Mouse (Mus musculus) small intestine, adult 2 months (tissue): ENCODE measurements around the gene St3gal5. TPM values are rescaled to one million over a fixed set of nuclear protein-coding genes. Genes with fewer than 3 reads are reported as not detected.

Experiments used
- H3K27ac ChIP-seq: fragments of 200-500 bp; 2 replicates; pipeline ENCODE4 v1.5.1; 2012; ENCODE audit warnings: low read depth, low read length, control low read depth, inconsistent platforms; ENCODE audit not compliant: insufficient read depth
- H3K27me3 ChIP-seq: fragments of 200-500 bp; 2 replicates; pipeline ENCODE4 v1.6.1; 2012; ENCODE audit warnings: mild to moderate bottlenecking, moderate library complexity, low read length, inconsistent platforms; ENCODE audit not compliant: control insufficient read depth, insufficient read depth
- H3K36me3 ChIP-seq: fragments of 200-500 bp; 2 replicates; pipeline ENCODE4 v1.6.1; 2012; ENCODE audit warnings: mild to moderate bottlenecking, low read length, control low read depth, inconsistent platforms; ENCODE audit not compliant: control insufficient read depth, insufficient read depth
- H3K4me1 ChIP-seq: fragments of 200-500 bp; 2 replicates; pipeline ENCODE4 v1.6.1; 2012; ENCODE audit warnings: low read length, inconsistent platforms, mixed read lengths; ENCODE audit not compliant: control insufficient read depth, insufficient read depth, insufficient read length
- H3K4me3 ChIP-seq: fragments of 200-500 bp; 2 replicates; pipeline ENCODE4 v1.5.1; 2012; ENCODE audit warnings: low read depth, mild to moderate bottlenecking, control low read depth, inconsistent platforms, low read length, moderate library complexity
- CTCF ChIP-seq: fragments of 200-500 bp; IDR thresholded peaks from 2 replicates; pipeline ENCODE4 v1.5.1; 2012; ENCODE audit warnings: low read depth, mild to moderate bottlenecking, control low read depth, inconsistent platforms, low read length, moderate library complexity, mixed read lengths; ENCODE audit not compliant: insufficient replicate concordance, insufficient read length; ENCODE audit errors: extremely low read depth
- POLR2A ChIP-seq: fragments of 200-500 bp; IDR thresholded peaks from 2 replicates; pipeline ENCODE4 v1.6.1; 2012; ENCODE audit warnings: low read depth, mild to moderate bottlenecking, control low read depth, inconsistent platforms, low read length, moderate library complexity
- WGBS: fragments of 180-500 bp; shearing (Covaris S2); methylation state at CpG from one replicate; pipeline ENCODE4 v1.1.7; 2018; 5-methylcytosine and 5-hydroxymethylcytosine counted together
- polyA plus RNA-seq: library from polyadenylated mRNA; depleted of rRNA; stranded (reverse); fragments of >200 nt; gene quantifications from 2 replicates; pipeline ENCODE4 v1.2.3, GENCODE M21; 2012

The St3gal5 gene
- polyA plus RNA-seq, 1 experiment = 2.8 TPM

DNA sequence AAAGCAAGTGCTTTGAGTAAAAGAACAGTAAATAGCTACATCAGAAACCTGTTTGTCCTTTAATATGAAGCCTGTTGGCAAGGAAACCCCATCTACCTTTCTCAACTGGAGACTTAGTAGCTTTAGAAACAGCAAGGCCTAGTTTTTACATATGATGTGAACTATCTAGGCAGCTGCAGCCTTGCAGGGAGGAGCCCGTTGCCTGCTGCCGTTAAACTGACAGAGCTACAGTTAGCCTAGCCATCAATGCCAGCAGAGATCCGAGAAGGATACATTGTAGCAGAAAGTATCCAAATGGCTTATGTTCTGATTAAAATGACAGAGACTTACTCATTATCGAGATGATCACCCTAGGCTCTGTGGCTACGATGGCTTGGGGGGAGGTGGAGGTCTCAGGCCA lies 25.1 kb downstream of the St3gal5 start:
- 80% methylated on average over 5 of the region's 5 CpGs for WGBS
- H3K4me1 ChIP-seq = no peaks in the 10 kb centered on the region
- no peak overlapping the region for H3K27ac ChIP-seq
- TF ChIP-seq CTCF = no peak
- no peaks in the 10 kb centered on the region for H3K27me3 ChIP-seq
- H3K4me3 ChIP-seq = no peak overlapping the region
- no peaks in the 10 kb centered on the region for H3K36me3 ChIP-seq

DNA sequence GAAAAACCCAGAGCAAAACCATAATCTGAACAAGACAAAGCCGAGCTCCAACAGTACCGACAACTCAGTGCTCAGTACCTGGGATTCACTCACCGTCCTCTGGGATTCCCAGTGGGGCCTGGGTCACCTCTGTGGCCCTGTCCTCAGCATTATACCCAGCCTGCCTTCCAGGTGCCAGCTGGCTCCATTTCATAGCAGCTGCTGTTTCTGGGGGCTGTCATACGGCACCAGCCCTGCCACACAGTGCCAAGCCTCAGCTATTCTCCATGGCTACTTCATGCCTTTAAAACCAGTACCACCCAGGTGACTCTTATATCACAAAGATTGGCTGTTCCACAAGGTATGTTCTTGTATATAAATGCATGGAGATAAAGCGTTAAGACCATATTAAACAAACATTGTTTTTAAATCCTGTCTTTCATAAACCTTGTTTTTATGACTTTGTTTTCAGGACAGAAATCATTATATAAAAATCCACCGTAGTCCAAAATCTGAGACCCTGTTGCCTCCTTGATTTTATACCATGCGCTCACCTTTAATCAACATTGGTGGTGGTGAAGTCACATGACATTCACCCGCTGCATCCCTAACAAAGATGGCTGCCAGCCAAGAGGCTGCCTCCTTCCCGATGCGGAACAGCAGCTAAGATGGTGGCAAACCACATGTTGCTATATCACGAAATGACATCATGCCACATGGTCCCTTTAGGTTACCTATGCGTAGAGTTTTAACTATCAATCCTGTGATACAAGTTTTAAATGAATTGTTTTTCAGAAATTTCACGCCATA lies 27.1 kb downstream of the St3gal5 start:
- H3K36me3 ChIP-seq = no peaks in the 10 kb centered on the region
- TF ChIP-seq CTCF (no peak), POLR2A (no peak)
- H3K4me1 ChIP-seq = no peaks in the 10 kb centered on the region
- H3K27ac ChIP-seq = no peak overlapping the region
- WGBS = 89% methylated on average over 13 of the region's 13 CpGs
- H3K27me3 ChIP-seq = no peaks in the 10 kb centered on the region
- H3K4me3 ChIP-seq = no peak overlapping the region

DNA sequence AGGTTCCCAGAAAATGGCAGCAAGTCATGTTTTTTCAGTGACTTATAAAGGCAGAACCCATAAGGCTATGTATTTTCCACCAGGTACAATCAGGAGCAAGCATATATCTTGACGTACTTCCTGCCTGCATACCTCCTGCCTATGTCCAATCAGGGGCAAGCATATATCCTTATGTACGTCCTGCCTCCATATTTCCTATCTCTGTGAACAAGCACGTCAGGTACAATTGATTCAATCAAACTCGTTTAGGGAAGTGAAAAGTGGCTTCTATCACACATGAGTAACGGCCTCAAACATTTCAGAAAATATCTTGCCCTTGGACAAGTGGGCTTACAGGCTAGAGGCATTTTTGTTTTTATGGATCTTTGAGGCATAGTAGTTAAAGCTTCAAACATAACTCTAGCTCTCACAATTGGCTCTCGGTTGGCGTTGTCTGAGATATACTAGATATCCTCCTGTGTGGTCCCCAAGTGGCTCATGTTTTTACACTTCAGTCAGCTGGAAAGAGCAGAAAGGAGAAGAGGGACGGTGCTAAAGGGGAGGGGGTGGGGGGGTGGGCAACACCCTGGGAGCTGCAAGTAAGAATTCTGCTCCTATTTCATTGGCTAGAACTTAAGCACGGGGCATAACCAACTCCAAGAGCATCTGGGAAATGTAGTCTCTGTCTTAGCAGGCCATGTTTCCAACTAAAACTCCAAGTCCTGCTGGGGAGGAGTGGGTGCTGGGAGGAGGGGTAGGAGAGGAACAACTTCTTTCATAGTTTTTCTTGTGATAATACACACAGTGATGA lies 28.9 kb downstream of the St3gal5 start:
- Histone ChIP-seq H3K36me3 (no peaks in the 10 kb centered on the region), H3K27me3 (no peaks in the 10 kb centered on the region), H3K27ac (no peak overlapping the region), H3K4me3 (no peak overlapping the region), H3K4me1 (no peaks in the 10 kb centered on the region)
- 74% methylated on average over 9 of the region's 9 CpGs for WGBS
- no peak for TF ChIP-seq CTCF
- TF ChIP-seq POLR2A = no peak

DNA sequence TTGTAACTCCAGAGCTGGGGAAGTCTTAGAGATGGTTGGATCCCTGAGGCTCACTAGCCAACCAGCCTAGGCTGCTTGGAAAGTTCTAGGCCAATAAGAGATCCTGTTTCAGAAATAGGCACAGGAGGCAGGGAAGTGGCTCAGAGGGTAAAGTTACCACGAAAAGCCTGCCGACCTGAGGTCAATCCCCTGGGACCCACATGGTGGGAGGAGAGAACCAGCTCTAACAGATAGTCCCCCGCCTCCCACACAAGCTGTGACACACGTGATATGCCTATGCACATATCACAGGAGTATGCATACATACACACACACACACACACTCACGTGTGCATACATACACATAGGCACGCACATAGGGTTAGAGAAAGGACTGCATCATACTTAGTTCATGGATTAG lies 32.7 kb downstream of the St3gal5 start:
- 81% methylated on average over 6 of the region's 6 CpGs for WGBS
- Histone ChIP-seq H3K4me3 (no peak overlapping the region), H3K27ac (no peak overlapping the region), H3K36me3 (no peaks in the 10 kb centered on the region), H3K4me1 (no peaks in the 10 kb centered on the region), H3K27me3 (no peaks in the 10 kb centered on the region)
- TF ChIP-seq POLR2A (no peak), CTCF (no peak)

DNA sequence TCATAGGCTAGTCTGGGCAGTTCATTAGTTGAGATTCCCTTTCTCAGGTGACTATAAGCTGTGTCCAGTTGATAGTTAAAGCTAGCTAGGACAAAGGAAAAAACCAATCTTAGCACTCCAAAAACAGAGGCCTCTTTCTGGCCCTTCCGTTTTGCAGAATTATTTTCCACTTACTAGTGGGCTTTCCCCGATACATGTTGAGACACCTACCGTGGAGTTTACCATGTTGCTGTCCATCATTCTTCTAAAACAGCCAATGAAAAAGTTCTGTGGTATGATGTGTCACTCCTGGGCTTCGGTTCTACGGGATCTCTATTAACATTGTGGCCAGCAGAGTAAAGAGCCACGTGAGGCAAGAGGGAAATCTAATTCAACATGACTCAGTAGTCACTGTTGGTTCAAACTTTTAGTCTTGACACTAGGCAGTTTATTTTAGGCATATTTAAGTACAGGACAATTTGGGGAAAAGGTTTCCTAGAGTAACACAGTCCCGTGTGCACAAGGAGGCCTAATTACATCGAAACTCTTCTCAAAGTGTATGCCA lies 35.4 kb downstream of the St3gal5 start:
- 90% methylated on average over 8 of the region's 8 CpGs for WGBS
- Histone ChIP-seq H3K27me3 (no peaks in the 10 kb centered on the region), H3K27ac (no peak overlapping the region), H3K36me3 (no peaks in the 10 kb centered on the region), H3K4me1 (no peaks in the 10 kb centered on the region), H3K4me3 (no peak overlapping the region)
- TF ChIP-seq POLR2A (no peak), CTCF (no peak)

DNA sequence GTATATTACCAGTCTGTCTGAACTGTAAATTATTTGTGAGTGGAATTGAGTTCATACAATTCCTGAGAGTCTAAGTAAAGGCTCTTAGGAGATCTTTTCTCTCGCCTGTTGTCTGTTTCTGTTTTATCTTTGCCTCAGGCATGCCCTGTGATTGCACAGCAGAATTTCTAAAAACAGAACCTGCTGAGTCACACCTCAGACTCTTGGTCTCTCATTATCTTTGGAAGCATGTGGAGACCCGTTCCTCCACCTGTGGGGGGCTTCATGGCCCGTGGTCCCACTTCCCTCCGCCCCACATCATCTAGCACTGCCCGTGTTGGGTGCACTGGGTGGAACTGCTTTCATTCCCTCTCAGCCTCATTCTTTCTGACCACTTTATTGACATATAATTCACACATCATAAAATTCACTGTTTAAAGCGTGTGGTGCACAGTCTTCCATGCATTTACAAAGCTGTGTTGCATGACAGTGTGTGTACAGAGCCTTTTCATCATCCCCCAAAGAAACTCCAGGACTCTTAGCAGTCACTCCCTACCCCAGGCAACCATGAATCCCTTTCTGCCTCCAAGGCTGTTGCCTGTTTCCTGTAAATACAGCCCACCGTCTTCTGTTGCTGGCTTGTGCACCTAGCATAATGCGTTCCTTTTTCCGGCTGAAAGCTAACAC lies 37.6 kb downstream of the St3gal5 start:
- WGBS = 67% methylated on average over 9 of the region's 9 CpGs
- TF ChIP-seq CTCF = no peak
- no peak for TF ChIP-seq POLR2A
- H3K4me3 ChIP-seq = no peak overlapping the region
- H3K27ac ChIP-seq = no peak overlapping the region
- H3K4me1 ChIP-seq = no peaks in the 10 kb centered on the region
- H3K36me3 ChIP-seq = no peaks in the 10 kb centered on the region
- no peaks in the 10 kb centered on the region for H3K27me3 ChIP-seq
